In the genomic region with DNA sequence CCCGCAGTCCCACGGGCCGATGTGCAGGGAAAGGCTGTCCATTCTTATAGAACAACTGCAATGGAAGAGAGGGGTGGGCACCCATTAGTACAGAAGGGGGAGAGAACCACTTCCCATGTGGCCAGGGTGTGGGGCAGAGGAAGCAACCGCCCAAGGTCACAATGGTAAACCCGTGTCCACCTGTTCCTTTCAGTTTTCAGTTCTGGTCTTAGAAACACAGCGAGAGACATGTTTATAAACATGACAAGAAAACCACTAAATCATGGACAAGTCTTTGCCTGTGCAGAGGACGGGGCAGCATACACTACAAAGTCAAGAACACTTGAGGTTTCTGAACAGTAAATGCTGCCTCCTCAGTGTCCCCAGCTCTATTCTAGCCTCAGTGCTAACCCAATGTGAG, we compare ENCODE assay signal across 24 mouse cellular contexts. TPM values are rescaled to one million over a fixed set of nuclear protein-coding genes. Genes with fewer than 3 reads are reported as not detected.
DNase-seq lines count a peak whose midpoint lies in the region; ATAC-seq and TF ChIP-seq lines count a peak whose summit lies in the region.
"Had no signal": no experiment of that assay in that cellular context is flagged by ENCODE, and none has a peak within 500 bp of the region (broad histone marks: within the 10 kb centered on the region; RNA-seq: fewer than 3 reads in every experiment).

No protein-coding gene starts in this region.

- H3K27ac ChIP-seq in heart, embryonic 16.5 days (ENCODE audit: low read length), result 0 out of 2 replicates have a peak overlapping the region, but pooled peaks have one; percentile 24
- H3K27ac ChIP-seq in liver, adult 2 months (replicated peaks; ENCODE audit: insufficient read depth, low read depth, low read length), result peak overlapping the region; percentile 8
- no peak overlapping the region for H3K27ac ChIP-seq in liver, embryonic 12.5 days
- H3K27ac ChIP-seq in forebrain, postnatal 0 days (ENCODE audit: low read depth, low read length), result no peak overlapping the region
- H3K27ac ChIP-seq: embryonic facial prominence, embryonic 13.5 days; embryonic facial prominence, embryonic 15.5 days; forebrain, embryonic 10.5 days; forebrain, embryonic 12.5 days had no signal

- TF ChIP-seq POLR2A in liver, adult 2 months (IDR thresholded peaks at IDR 0.05; ENCODE audit: extremely low read depth, insufficient read depth, low read length), result no peak

- H3K9me3 ChIP-seq in heart, embryonic 16.5 days (replicated peaks; ENCODE audit: control insufficient read depth, low read length), result no peaks in the 10 kb centered on the region
- no peaks in the 10 kb centered on the region for H3K9me3 ChIP-seq in liver, embryonic 12.5 days (replicated peaks)
- H3K9me3 ChIP-seq in forebrain, postnatal 0 days (ENCODE audit: low read length), result no peaks in the 10 kb centered on the region
- H3K9me3 ChIP-seq: embryonic facial prominence, embryonic 13.5 days; embryonic facial prominence, embryonic 15.5 days; forebrain, embryonic 10.5 days; forebrain, embryonic 12.5 days had no signal

- no peaks in the 10 kb centered on the region for H3K27me3 ChIP-seq in heart, embryonic 16.5 days (ENCODE audit: control insufficient read depth, insufficient read depth, low read length)
- H3K27me3 ChIP-seq in liver, adult 2 months (ENCODE audit: control insufficient read depth, insufficient read depth, low read length), result no peaks in the 10 kb centered on the region
- no peaks in the 10 kb centered on the region for H3K27me3 ChIP-seq in liver, embryonic 12.5 days (replicated peaks)
- no peaks in the 10 kb centered on the region for H3K27me3 ChIP-seq in forebrain, postnatal 0 days (ENCODE audit: insufficient read depth, low read length)
- H3K27me3 ChIP-seq: embryonic facial prominence, embryonic 13.5 days; embryonic facial prominence, embryonic 15.5 days; forebrain, embryonic 12.5 days had no signal

- 94% methylated on average over 7 of the region's 7 CpGs for WGBS in heart, embryonic 16.5 days
- 96% methylated on average over 7 of the region's 7 CpGs for WGBS in liver, adult 2 months
- WGBS in liver, embryonic 12.5 days (ENCODE audit: insufficient replicate concordance), result 85% methylated on average over 7 of the region's 7 CpGs
- 98% methylated on average over 7 of the region's 7 CpGs for WGBS in forebrain, postnatal 0 days

- no peak overlapping the region for H3K4me3 ChIP-seq in heart, embryonic 16.5 days (ENCODE audit: low read length)
- no peak overlapping the region for H3K4me3 ChIP-seq in liver, adult 2 months (ENCODE audit: insufficient read depth, low read depth, low read length)
- no peak overlapping the region for H3K4me3 ChIP-seq in liver, embryonic 12.5 days
- H3K4me3 ChIP-seq in forebrain, postnatal 0 days (ENCODE audit: low read depth, low read length), result no peak overlapping the region
- H3K4me3 ChIP-seq: embryonic facial prominence, embryonic 13.5 days; embryonic facial prominence, embryonic 15.5 days; erythroblast, embryonic 14.5 days; forebrain, embryonic 10.5 days; forebrain, embryonic 12.5 days had no signal

- peaks cover 43% of the 10 kb centered on the region for H3K4me1 ChIP-seq in heart, embryonic 16.5 days (ENCODE audit: control insufficient read depth, insufficient read depth, low read length)
- H3K4me1 ChIP-seq in liver, adult 2 months (ENCODE audit: control insufficient read depth, insufficient read depth, low read length), result peaks cover 29% of the 10 kb centered on the region
- peaks cover 26% of the 10 kb centered on the region for H3K4me1 ChIP-seq in liver, embryonic 12.5 days
- no peaks in the 10 kb centered on the region for H3K4me1 ChIP-seq in forebrain, postnatal 0 days (ENCODE audit: insufficient read depth)
- H3K4me1 ChIP-seq: embryonic facial prominence, embryonic 13.5 days; embryonic facial prominence, embryonic 15.5 days; forebrain, embryonic 10.5 days; forebrain, embryonic 12.5 days had no signal

- H3K4me2 ChIP-seq in heart, embryonic 16.5 days (ENCODE audit: low read depth, low read length), result no peak overlapping the region
- no peak overlapping the region for H3K4me2 ChIP-seq in liver, embryonic 12.5 days
- no peak overlapping the region for H3K4me2 ChIP-seq in forebrain, postnatal 0 days (ENCODE audit: low read depth)
- H3K4me2 ChIP-seq: embryonic facial prominence, embryonic 13.5 days; embryonic facial prominence, embryonic 15.5 days; forebrain, embryonic 12.5 days had no signal

- no peak for TF ChIP-seq CTCF in liver, adult 2 months (IDR thresholded peaks at IDR 0.05; ENCODE audit: low read depth, low read length)
- TF ChIP-seq CTCF in forebrain, postnatal 0 days (IDR thresholded peaks at IDR 0.05; ENCODE audit: low read depth), result no peak

- H3K9ac ChIP-seq in heart, embryonic 16.5 days (ENCODE audit: low read length), result no peak overlapping the region
- H3K9ac ChIP-seq in liver, adult 2 months (ENCODE audit: low read depth, low read length), result no peak overlapping the region
- H3K9ac ChIP-seq in liver, embryonic 12.5 days, result no peak overlapping the region
- H3K9ac ChIP-seq in forebrain, postnatal 0 days, result no peak overlapping the region
- H3K9ac ChIP-seq: embryonic facial prominence, embryonic 13.5 days; embryonic facial prominence, embryonic 15.5 days; forebrain, embryonic 12.5 days had no signal

- H3K79me2 ChIP-seq in liver, adult 2 months (ENCODE audit: control insufficient read depth, insufficient read depth, low read length), result no peaks in the 10 kb centered on the region

- DNase-seq in heart, postnatal 36 days, result no peak
- DNase-seq in liver, adult 2 months (ENCODE audit: extremely low read depth, low read depth, low spot score), result no peak
- DNase-seq in forebrain, postnatal 0 days, result no peak
- DNase-seq: adrenal gland, adult 2 months; adrenal gland, postnatal 10 days; adrenal gland, postnatal 25 days; B cell, adult 2 months; cerebellum, adult 11 months; cerebellum, adult 18-20 months; cerebellum, adult 8-10 months; cerebellum, adult 9-11 months; cerebellum, postnatal 14 days; cerebellum, postnatal 36 days; embryo, embryonic 11 days had no signal

- intact Hi-C loops in heart, postnatal 36 days (cut with DNase I), result no loop called here

- peaks cover 21% of the 10 kb centered on the region for H3K36me3 ChIP-seq in heart, embryonic 16.5 days (ENCODE audit: control insufficient read depth, insufficient read depth)
- H3K36me3 ChIP-seq in liver, adult 2 months (ENCODE audit: control insufficient read depth, insufficient read depth, low read length), result peaks cover 24% of the 10 kb centered on the region
- peaks cover 86% of the 10 kb centered on the region for H3K36me3 ChIP-seq in liver, embryonic 12.5 days
- H3K36me3 ChIP-seq in forebrain, postnatal 0 days (ENCODE audit: insufficient read depth), result peaks cover 45% of the 10 kb centered on the region

- ATAC-seq in heart, embryonic 16.5 days (replicated peaks; ENCODE audit: extremely low read depth, insufficient read depth, low FRiP score), result no peak
- no peak for ATAC-seq in liver, embryonic 12.5 days
- ATAC-seq in forebrain, postnatal 0 days, result no peak
- ATAC-seq: CD4-positive, CD25-positive, alpha-beta regulatory T cell, adult 4 months; forebrain, embryonic 14.5 days; forebrain, embryonic 16.5 days had no signal

RNA-seq across cellular contexts. Expression of gene Fcf1, which starts 30.4 kb away (rescaled TPM):
- polyA plus RNA-seq in heart, embryonic 16.5 days (2015; fragmentation: Nextera tagmentation; extraction: Ambion mirVana), result 86.0 and 98.0 TPM in 2 replicates
- 10 to 100 TPM; 37.0 to 37.2 TPM for total RNA-seq in heart, postnatal 36 days (2021)
- total RNA-seq in liver, adult 2 months (2014; rRNA removed), result 47.5 and 59.7 TPM in 2 replicates
- 21.7 and 23.2 TPM in 2 replicates for polyA plus RNA-seq in liver, adult 2 months (2012; rRNA removed)
- polyA plus RNA-seq in liver, embryonic 12.5 days (2016; fragmentation: Nextera tagmentation; extraction: Ambion mirVana), result 136 and 138 TPM in 2 replicates
- total RNA-seq in forebrain, postnatal 0 days (2014; rRNA removed), result 38.6 and 44.5 TPM in 2 replicates
- polyA plus RNA-seq in forebrain, postnatal 0 days (2015; fragmentation: Nextera tagmentation; extraction: Ambion mirVana), result 92.9 and 112 TPM in 2 replicates

RNA-seq across cellular contexts. Expression of gene Arel1, which starts 30.4 kb away (rescaled TPM):
- 13.1 and 13.3 TPM in 2 replicates for polyA plus RNA-seq in heart, embryonic 16.5 days (2015; fragmentation: Nextera tagmentation; extraction: Ambion mirVana)
- 10 to 100 TPM; 40.4 to 46.7 TPM for total RNA-seq in heart, postnatal 36 days (2021)
- total RNA-seq in liver, adult 2 months (2014; rRNA removed), result 22.2 and 22.4 TPM in 2 replicates
- 17.6 and 21.0 TPM in 2 replicates for polyA plus RNA-seq in liver, adult 2 months (2012; rRNA removed)
- 19.1 and 20.2 TPM in 2 replicates for polyA plus RNA-seq in liver, embryonic 12.5 days (2016; fragmentation: Nextera tagmentation; extraction: Ambion mirVana)
- total RNA-seq in forebrain, postnatal 0 days (2014; rRNA removed), result 81.6 and 96.9 TPM in 2 replicates
- polyA plus RNA-seq in forebrain, postnatal 0 days (2015; fragmentation: Nextera tagmentation; extraction: Ambion mirVana), result 26.5 and 32.8 TPM in 2 replicates

RNA-seq across cellular contexts. Expression of gene Ylpm1, which starts 55.8 kb away (rescaled TPM):
- polyA plus RNA-seq in heart, embryonic 16.5 days (2015; fragmentation: Nextera tagmentation; extraction: Ambion mirVana), result 16.3 and 17.7 TPM in 2 replicates
- 10 to 100 TPM; 26.3 to 27.7 TPM for total RNA-seq in heart, postnatal 36 days (2021)
- 16.9 TPM in 2 replicates for total RNA-seq in liver, adult 2 months (2014; rRNA removed)
- 4.7 and 5.2 TPM in 2 replicates for polyA plus RNA-seq in liver, adult 2 months (2012; rRNA removed)
- polyA plus RNA-seq in liver, embryonic 12.5 days (2016; fragmentation: Nextera tagmentation; extraction: Ambion mirVana), result 12.4 and 13.7 TPM in 2 replicates
- 51.2 and 59.6 TPM in 2 replicates for total RNA-seq in forebrain, postnatal 0 days (2014; rRNA removed)
- polyA plus RNA-seq in forebrain, postnatal 0 days (2015; fragmentation: Nextera tagmentation; extraction: Ambion mirVana), result 17.3 and 23.4 TPM in 2 replicates

Comparison
In these comparisons a context has a peak if more than half of its experiments do, and no peak if none do; other contexts are left out.
1. H3K27ac ChIP-seq: peak in heart, embryonic 16.5 days (single experiment) and liver, adult 2 months (single experiment); none in liver, embryonic 12.5 days (single experiment) and forebrain, postnatal 0 days (single experiment).